Mouse (Mus musculus) T-helper 2 cell (primary cell): ENCODE measurements around the gene Gas8.
"Not testable (repeated sequence)": the region's sequence is repeated elsewhere in the genome, so short reads cannot be mapped to it uniquely, and the experiment has no call there.

Experiments
- in situ Hi-C: fragments of 300-600 bp; cut with MboI, MseI; formaldehyde crosslinking; loops from one replicate; pipeline ENCODE4 v1.15.1; 2025; ENCODE audit warnings: high pct_unique_total_duplicates

Gene Gas8

DNA sequence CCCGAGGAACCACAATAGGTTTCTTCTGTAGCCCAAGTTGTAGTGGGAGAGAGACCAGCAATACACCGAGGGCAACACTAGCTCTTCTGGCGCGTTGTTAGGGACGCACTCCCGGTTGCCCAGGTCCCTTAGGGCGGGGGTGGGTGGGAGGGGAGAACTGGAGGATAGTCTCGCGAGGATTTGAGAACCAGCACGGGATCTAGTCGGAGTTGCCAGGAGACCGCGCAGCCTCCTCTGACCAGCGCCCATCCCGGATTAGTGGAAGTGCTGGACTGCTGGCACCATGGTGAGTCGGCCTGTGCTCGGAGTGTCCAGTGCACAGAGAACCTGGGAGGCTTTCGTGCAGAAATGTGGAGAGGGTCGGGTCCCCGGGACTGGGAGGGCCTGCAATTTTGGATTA, at the start of gene Gas8:
Gene Gas8 (plus strand): TSS at position 168 of the 400 bp plus-strand sequence.
- in situ Hi-C loops, result loop anchor here (5.0 kb wide), 1 partner anchor 66 kb away; no protein-coding TSS in a partner anchor

DNA sequence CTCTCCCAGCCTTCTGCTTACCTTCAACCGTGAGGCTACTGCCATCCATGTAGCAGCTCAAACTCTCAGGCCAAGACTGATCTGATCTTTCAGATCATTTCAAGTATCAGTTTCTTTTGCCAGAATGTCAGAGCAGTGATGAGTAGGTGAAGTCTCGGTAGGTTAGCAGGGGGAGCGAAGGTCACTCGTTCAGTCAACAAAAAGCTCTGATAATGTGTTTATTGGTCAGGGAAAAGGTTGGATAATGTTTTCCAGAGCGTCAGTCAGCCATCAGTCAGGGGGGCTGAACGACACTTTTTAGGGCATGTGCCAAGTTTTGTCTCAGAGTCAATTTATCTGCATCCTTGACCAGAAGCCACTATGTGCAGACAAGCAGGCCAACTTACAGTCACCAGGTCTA, 45.6 kb upstream of the Gas8 start:
- in situ Hi-C loops, result not testable (repeated sequence)

GRCm38 (mm10) chr8:123474549-123474948, 44.1 kb upstream of the Gas8 start:
- in situ Hi-C loops, result not testable (repeated sequence)

DNA sequence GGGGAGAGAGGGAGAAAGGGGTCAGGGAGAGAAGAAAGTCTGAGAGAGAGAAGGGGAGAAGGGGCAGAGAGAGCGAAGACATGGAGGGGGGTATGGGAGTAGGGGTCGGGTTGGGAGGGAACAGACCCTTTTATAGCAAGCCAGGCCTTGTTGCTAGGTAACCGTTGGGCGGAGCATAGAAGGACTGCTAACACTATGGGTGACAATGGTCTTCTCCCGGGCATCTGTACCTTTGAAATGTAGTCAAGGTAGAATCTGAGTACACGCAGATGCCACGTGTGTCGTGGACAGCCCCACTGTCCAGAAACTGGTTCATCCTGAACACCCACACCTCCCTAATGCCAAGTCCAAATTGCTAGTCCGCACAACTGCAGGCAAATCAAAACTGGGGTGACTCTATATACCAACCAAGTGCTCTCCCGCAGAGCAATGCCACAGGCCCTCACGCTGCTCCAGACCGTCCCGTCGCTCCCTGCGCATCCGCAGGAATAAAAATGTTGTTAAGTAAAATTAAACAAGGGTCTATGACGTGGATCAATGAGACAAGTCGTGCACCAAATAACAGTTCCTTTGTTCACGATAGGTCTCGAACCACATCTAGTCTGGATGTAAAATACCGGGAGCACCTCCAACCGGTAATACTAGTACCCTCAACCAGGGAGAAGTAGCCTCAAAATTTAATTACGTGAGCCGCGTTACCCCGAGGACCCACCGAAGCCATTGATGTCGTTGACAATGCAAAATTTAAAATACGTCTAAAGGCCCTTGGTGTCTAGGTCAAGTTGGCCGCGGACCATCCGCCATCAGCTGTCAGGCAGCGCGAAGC, 41.5 kb upstream of the Gas8 start:
- in situ Hi-C loops, result no loop called here

GRCm38 (mm10) chr8:123477737-123478258, 40.8 kb upstream of the Gas8 start, which contains the start of gene Afg3l1:
Afg3l1 (plus strand) TSS chr8:123477903.
- in situ Hi-C loops, result no loop called here

DNA sequence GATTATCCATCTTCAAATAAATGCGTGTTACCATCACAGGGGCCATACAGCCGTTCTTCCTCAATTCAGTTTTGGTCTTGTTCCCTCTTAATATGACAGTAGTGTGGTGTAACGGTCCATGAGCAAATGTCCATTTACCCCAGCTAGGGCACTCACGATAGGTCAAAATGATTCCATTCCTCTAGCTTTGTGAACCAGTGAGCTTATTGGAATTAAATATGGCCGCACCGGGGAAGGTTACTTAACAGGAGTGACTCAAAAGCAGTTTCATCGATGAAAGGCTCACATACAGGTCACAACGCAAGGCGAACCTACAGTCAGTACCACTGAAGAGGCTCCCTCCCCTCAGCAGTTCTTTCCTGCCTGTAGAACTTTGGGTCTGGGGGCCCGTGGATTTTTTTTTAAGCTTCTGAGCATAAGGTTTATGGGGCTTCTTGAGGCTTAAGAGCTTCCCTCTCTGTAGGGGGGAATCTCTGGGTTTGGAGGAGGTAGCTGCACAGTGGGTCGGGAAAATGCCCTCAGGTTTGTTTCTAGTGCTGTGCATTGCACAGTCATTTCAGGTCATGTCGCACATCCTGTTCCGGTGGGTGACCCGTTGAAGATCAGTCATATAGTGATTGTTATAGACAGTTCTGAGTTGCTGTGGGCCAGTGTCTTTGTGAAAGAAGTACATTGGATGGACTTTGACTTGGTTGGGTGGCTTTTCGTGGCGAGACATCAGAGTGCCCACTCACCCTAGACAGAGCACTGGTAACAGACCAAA, 40.0 kb upstream of the Gas8 start:
- in situ Hi-C loops, result no loop called here

- in situ Hi-C loops, result no loop called here
Measured at GRCm38 (mm10) chr8:123482627-123483026, 36.0 kb upstream of the Gas8 start.

DNA sequence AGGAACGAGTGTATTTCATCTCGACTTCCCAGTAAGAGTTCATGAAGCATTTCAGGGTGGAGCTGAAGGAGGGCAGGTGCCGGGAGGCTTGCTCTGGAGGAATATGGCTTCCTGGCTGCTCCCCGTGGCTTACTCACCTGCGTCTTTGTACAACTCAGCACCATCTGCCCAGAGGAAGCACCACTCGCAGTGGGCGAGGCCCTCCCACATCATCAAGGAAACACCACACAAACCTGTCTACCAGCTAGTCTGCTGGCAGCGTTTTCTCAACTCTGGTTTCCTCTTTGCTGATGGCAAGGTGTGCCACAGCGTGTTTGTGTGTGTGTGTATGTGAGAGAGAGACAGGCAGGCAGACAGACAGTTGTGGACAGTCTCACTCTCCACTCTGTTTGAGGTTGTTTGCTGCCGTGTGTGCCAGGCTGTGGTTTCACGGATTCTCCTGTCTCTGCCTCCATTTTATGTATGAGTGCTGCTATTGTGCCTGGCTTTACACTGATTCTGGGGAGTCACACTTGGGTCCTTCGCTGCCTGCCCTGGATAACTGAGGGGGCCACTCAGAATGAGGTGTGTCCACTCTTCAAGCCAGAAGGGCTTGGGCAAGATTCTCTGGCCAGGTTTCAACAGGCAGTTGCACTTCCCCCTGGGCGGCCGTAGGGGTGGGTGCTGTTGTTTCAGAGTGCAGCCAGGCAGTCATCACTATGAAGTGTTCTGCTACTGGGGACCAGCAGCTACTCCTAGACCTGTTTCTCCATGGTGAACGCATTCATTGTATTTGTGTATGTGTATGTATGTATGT, 27.2 kb upstream of the Gas8 start:
- in situ Hi-C loops, result no loop called here

DNA sequence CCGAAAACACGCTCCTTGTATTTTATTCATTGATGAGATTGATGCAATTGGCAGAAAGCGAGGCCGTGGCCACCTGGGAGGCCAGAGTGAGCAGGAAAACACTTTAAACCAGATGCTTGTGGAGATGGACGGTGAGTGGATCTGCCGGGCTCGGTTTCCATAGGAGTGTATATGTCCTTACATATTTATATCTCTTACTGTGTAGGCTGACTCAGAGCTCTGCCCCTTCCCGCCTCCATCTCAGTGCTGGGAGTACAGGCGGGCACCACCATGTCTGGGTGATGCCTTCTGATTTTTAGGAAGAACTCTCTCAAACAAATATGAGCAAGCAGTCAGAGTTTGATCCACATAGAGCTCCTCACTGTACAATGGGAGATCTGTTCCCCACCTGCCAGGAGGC, 25.7 kb upstream of the Gas8 start:
- in situ Hi-C loops, result no loop called here

DNA sequence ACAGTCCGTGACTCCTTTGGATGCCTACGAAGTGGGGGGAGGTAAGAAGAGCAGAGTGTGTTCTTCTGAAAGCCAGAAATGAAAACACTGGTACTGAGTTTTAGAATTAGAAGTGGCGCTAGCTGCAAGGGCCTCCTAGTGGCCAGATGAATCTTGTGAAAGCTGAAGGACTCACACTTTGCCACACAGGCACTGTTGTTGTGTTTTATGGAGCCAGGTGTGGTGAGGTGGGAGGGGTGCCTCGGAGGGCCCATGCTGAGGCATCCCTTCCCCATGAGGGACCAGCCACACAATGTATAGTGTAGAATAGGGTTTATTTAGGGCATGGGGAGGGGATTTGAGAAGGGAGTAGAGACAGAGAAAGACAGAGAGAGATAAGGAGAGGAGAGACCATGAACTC, 20.9 kb upstream of the Gas8 start:
- in situ Hi-C loops, result no loop called here

- in situ Hi-C loops, result no loop called here
Measured at GRCm38 (mm10) chr8:123498963-123499362, 19.7 kb upstream of the Gas8 start.

- in situ Hi-C loops, result no loop called here
Measured at GRCm38 (mm10) chr8:123499556-123499955, 19.1 kb upstream of the Gas8 start.

DNA sequence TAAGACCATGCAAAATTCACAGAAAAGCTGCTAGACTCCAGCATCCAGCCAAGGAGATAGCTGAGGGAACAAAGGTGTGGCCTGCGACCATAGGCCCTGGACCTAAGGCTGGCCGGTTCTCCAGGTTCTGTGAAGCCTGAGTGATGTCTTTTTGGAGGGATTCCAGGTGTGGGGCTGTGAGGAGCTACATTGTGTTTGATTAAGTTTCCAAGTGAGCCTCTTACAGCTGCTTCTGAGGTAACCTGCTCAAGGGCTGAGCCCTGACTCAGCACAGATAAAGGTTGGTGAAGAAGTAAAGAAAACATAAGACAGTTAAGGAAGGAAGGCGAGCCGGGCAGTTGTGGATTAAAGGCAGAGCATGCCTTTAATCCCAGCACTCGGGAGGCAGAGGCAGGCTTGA, 16.4 kb upstream of the Gas8 start:
- in situ Hi-C loops, result no loop called here

DNA sequence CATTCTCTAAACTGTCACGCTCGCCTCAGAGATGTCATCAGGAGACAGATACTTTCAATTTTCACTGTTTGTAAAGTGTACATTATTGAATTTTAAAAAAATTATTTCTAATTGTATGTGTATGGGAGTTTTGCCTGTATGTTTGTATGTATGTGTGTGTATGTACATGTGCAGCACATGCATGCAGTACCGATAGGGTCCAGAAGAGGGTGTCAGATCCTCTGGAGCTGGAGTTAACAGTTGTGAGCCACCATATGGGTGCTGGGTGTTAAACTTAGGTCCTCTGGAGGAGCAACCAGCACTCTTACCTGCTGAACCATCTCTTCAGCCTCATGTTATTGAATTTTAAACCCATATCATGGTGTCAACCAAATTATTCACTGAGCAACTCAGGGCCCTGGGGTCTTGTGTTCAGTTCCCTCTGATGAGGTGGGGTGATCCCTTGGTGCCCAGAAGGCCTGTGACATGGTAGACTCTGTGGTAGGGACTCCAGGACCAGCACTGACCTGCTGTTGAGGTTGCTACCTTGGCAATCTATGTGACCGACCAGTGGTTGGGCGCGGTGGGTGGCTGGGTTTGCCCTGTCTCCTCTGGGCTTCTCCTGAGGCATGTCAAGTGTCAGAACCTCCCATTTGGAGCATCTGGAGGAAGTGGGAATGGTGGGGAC, 14.7 kb upstream of the Gas8 start:
- in situ Hi-C loops, result no loop called here

GRCm38 (mm10) chr8:123504591-123505195, 13.9 kb upstream of the Gas8 start:
- in situ Hi-C loops, result no loop called here

DNA sequence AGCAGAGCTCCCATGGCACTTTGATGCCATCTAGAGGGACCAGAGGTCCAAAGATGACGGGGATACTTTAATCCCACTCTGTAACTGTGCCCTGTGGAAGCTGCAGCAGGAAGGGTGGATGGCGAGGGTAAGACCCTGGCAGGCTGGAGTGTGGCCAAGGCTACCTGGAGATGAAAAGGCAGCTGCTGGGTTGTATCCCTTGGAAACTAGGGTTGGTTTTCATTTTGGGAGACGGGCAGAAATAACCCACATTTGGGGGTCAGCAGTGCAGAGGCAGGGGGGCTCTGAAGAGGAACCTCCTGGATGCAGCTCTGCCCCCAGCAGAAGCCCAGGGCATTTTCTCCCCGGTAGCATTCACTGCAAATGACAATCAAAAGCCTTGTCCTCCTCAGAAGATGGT, 13.4 kb upstream of the Gas8 start:
- in situ Hi-C loops, result no loop called here

DNA sequence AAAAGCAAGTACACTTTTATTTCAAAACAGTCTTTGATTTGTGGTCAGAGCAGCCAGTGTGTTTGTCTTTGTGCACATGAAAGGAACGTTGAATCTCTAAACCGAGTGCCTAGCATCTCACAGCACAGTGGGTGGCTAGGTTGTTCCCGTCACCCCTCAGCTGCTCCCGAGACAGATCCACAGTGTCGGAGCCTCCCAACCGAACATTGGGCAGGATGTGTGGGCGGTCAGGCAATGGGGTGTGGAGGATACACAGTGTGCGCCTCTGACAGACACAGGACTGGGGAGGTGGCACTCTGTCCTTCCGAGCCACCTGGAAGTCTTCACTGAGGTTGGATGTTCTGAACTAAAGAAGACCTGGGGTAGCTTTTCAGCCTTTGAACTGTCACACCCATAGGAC, 12.9 kb upstream of the Gas8 start:
- in situ Hi-C loops, result no loop called here

- in situ Hi-C loops, result no loop called here
Measured at GRCm38 (mm10) chr8:123507153-123507552, 11.5 kb upstream of the Gas8 start.

DNA sequence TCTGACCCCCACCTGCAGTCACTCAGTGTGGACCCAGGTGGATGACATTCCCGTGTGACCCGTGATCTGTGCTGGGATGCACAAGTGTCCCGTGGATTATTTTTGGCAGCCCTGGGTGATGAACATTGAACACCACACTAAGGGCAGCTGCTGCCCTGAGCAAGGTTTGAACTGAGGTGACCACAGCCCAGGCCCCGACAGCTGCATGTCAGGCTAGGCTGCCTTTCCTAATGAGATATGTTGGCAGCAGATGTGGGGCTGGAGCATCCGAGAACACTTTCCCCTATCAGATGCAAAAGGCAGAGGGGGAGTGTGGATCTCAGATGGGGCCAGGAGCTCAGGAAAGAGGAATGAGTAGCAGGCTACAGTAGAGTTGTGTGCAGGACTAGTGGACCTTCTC, 7.8 kb upstream of the Gas8 start:
- in situ Hi-C loops, result no loop called here

DNA sequence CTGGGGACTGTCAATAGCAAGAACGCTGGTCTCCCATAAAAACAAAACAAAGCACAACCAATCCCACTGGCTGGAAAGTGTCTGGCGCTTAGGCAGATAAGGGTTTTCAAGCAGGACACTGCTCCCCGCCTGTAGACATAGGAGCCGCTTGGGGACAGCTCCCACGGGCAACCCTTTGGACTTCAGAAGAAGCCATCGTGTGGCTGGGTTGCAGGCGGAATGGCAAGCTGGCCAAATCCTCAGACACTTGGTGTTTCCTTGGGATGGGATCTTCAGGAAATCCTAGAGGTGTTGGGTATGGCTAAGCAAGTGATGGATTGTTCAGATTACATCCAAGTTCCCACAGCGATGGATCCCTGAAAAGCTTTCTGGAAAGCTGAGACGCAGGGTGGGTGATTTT, 4.5 kb upstream of the Gas8 start:
- in situ Hi-C loops, result no loop called here
